Mouse (Mus musculus): ENCODE measurements around the gene Myo1b. TPM values are rescaled to one million over a fixed set of nuclear protein-coding genes. Genes with fewer than 3 reads are reported as not detected.
A peak's percentile ranks its signal among the peaks of the same experiment; 100 is the strongest.

The Myo1b gene
- polyA plus RNA-seq, 1 experiment from 2014 or later = 38.3 TPM

DNA sequence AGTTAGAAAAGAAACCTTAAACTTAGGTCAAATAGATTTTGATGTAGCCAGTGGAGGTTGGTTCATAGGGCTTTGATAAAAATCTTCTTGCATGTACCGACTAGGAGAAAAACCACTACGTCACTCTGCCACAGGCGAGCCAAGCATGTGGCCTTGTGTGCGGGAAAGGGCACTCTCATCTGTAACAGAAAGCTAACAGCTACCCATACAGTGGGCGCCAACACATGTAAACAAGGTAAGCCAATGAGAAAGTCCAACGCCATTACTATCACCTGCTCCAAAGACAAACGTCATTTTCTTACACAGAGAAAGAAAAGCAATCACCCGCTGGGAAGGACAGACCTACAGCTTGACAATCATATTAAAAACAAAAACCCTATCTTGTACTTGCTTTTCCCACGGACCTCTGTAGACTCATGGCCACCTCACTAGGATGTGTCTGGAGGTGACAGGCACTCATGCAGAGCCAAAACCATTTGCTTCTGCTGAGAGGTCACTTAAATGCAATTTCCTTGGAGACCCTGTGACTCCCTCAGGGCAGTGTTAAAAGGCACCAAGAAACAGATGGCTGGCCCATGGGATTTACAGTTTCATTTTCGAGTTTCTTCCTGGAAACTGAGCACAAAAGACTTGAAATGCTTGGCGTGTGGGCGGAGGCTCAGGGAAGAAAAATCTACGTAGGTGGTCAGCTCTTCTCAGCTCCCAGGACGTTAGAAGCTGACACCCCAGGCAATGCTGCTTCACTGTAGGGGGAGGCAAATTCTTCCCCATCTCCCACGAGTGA, 157.4 kb downstream of the Myo1b start:
- no peak overlapping the region for H3K4me2 ChIP-seq (replicated peaks; ENCODE audit: low read depth)
- H3K9me3 ChIP-seq (ENCODE audit: control insufficient read depth, low read length) = no peaks in the 10 kb centered on the region
- H3K27me3 ChIP-seq (ENCODE audit: control insufficient read depth, insufficient read depth, low read length) = no peaks in the 10 kb centered on the region
- H3K4me1 ChIP-seq (replicated peaks; ENCODE audit: control insufficient read depth, insufficient read depth) = no peaks in the 10 kb centered on the region
- no peak for ATAC-seq (ENCODE audit: low FRiP score, low TSS enrichment)
- H3K4me3 ChIP-seq (ENCODE audit: low read depth, low read length) = no peak overlapping the region
- H3K36me3 ChIP-seq (ENCODE audit: control insufficient read depth, insufficient read depth, low read length) = peaks cover 10% of the 10 kb centered on the region; the same call in 1 of the 2 replicates
- WGBS = 72% methylated on average over 15 of the region's 15 CpGs
- H3K27ac ChIP-seq (replicated peaks) = no peak overlapping the region
- no peak for DNase-seq (ENCODE audit: low spot score)
- TF ChIP-seq EP300 (optimal IDR thresholded peaks at IDR 0.05) (no peak), CTCF (IDR thresholded peaks at IDR 0.05; ENCODE audit: low read depth) (no peak)
- no peak overlapping the region for H3K9ac ChIP-seq (ENCODE audit: low read length)

DNA sequence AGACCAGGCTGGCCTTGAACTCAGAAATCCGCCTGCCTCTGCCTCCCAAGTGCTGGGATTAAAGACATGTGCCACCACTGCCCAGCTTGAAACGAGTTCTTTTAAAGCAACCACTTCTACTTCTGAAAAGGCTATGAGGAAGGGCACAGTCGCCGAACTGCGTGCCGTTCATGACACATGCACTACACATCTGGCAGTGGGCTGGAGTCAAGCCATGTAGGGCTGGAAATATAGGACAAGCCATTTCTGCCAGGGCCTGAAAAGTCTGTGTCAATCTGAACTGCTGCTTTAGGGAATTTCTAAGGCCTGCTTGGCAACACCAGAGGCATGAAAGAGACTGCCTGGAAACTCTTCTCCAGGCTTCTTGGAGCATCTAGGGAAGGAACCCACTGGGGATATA, 162.2 kb downstream of the Myo1b start:
- ATAC-seq (ENCODE audit: low FRiP score, low TSS enrichment) = no peak
- no peaks in the 10 kb centered on the region for H3K27me3 ChIP-seq (ENCODE audit: control insufficient read depth, insufficient read depth, low read length)

DNA sequence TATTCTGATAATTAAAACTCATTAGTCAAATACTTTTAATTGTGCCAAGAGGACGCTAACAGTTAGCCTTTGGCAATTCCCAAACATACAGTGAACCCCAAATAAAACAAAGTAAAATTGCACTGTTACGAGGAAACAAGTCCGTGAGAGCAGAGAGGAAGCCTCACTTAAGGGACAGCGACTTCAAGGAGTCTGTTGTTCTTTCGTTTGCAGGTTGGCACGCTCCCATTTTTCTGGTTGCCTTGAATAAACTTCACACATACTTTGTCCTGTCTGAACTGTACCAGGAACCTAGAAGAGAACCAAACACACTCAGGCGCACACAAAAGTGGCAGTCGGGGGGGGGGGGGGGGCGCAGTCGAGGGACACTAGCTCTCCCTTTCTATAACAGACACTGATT, 164.9 kb downstream of the Myo1b start:
- Histone ChIP-seq H3K4me1 (replicated peaks; ENCODE audit: control insufficient read depth, insufficient read depth) (no peaks in the 10 kb centered on the region), H3K9ac (ENCODE audit: low read length) (no peak overlapping the region), H3K27me3 (ENCODE audit: control insufficient read depth, insufficient read depth, low read length) (no peaks in the 10 kb centered on the region), H3K36me3 (ENCODE audit: control insufficient read depth, insufficient read depth, low read length) (peaks cover 7% of the 10 kb centered on the region; the same call in 1 of the 2 replicates), H3K4me3 (ENCODE audit: low read depth, low read length) (no peak overlapping the region), H3K4me2 (replicated peaks; ENCODE audit: low read depth) (no peak overlapping the region), H3K9me3 (ENCODE audit: control insufficient read depth, low read length) (no peaks in the 10 kb centered on the region), H3K27ac (replicated peaks) (no peak overlapping the region)
- ATAC-seq (ENCODE audit: low FRiP score, low TSS enrichment) = no peak
- WGBS = 62% methylated on average over 10 of the region's 10 CpGs
- TF ChIP-seq CTCF (IDR thresholded peaks at IDR 0.05; ENCODE audit: low read depth) (no peak), EP300 (optimal IDR thresholded peaks at IDR 0.05) (no peak)
- DNase-seq (ENCODE audit: low spot score) = no peak

More for the DNA sequence above, 162.2 kb downstream of the Myo1b start:
- H3K9me3 ChIP-seq (ENCODE audit: control insufficient read depth, low read length) = no peaks in the 10 kb centered on the region
- H3K4me3 ChIP-seq (ENCODE audit: low read depth, low read length) = no peak overlapping the region
- no peak for DNase-seq (ENCODE audit: low spot score)
- peaks cover 7% of the 10 kb centered on the region; the same call in 1 of the 2 replicates for H3K36me3 ChIP-seq (ENCODE audit: control insufficient read depth, insufficient read depth, low read length)
- H3K9ac ChIP-seq (ENCODE audit: low read length) = no peak overlapping the region
- 93% methylated on average over 6 of the region's 6 CpGs for WGBS
- no peak for TF ChIP-seq CTCF (IDR thresholded peaks at IDR 0.05; ENCODE audit: low read depth)
- TF ChIP-seq EP300 (optimal IDR thresholded peaks at IDR 0.05) = no peak
- H3K4me2 ChIP-seq (replicated peaks; ENCODE audit: low read depth) = no peak overlapping the region
- no peak overlapping the region for H3K27ac ChIP-seq (replicated peaks)
- no peaks in the 10 kb centered on the region for H3K4me1 ChIP-seq (replicated peaks; ENCODE audit: control insufficient read depth, insufficient read depth)

DNA sequence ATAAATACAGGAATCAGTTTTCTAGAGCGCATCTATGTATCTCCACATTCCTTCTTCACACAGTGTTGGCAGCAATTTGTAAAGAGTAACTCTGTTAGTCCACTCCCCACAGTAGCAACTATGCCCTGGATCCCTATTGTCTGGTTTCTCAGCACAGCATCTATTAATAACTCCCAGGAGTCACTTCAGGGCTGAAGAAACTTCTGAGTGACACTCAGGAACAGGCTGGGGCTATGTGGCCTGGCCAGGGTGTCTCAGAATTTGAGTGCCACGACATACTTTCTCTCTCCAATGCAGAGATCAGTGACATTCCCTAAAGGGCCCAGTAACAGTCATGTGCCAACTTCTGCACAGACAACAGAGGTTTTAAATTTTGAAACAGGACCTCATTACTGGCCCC, 167.6 kb downstream of the Myo1b start:
- WGBS = 84% methylated on average over 2 of the region's 2 CpGs
- 0 out of 2 replicates have a peak, but pooled peaks cover 2% of the 10 kb centered on the region for H3K36me3 ChIP-seq (ENCODE audit: control insufficient read depth, insufficient read depth, low read length)
- no peak for ATAC-seq (ENCODE audit: low FRiP score, low TSS enrichment)
- no peak for TF ChIP-seq CTCF (IDR thresholded peaks at IDR 0.05; ENCODE audit: low read depth)
- no peak for TF ChIP-seq EP300 (optimal IDR thresholded peaks at IDR 0.05)
- H3K4me3 ChIP-seq (ENCODE audit: low read depth, low read length) = no peak overlapping the region
- no peaks in the 10 kb centered on the region for H3K9me3 ChIP-seq (ENCODE audit: control insufficient read depth, low read length)
- no peak overlapping the region for H3K4me2 ChIP-seq (replicated peaks; ENCODE audit: low read depth)
- H3K9ac ChIP-seq (ENCODE audit: low read length) = no peak overlapping the region
- peak; percentile 8 for DNase-seq (ENCODE audit: low spot score)
- no peak overlapping the region for H3K27ac ChIP-seq (replicated peaks)
- H3K4me1 ChIP-seq (replicated peaks; ENCODE audit: control insufficient read depth, insufficient read depth) = no peaks in the 10 kb centered on the region
- no peaks in the 10 kb centered on the region for H3K27me3 ChIP-seq (ENCODE audit: control insufficient read depth, insufficient read depth, low read length)

DNA sequence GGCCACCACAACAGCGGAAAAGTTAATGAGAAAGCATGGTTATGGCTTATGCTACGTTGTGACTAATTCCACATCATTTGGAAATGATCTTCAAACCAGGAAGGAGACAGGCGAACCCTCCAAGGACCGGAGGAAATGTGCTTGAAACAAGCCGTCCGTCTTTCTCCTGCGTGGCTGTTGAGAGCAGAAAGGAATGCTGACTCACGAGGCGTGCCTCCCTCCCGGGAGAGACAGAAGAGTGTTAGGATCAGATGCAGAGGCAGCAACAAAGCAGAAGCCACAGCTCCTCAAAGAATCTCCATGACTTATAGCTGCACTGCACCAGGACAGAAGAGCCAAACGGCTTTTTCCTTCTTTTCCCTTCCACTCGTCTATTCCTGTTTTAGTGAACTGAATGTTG, 168.4 kb downstream of the Myo1b start:
- WGBS = 18% methylated on average over 12 of the region's 12 CpGs
- no peaks in the 10 kb centered on the region for H3K27me3 ChIP-seq (ENCODE audit: control insufficient read depth, insufficient read depth, low read length)
- H3K27ac ChIP-seq (replicated peaks) = no peak overlapping the region
- no peak overlapping the region for H3K4me2 ChIP-seq (replicated peaks; ENCODE audit: low read depth)
- no peaks in the 10 kb centered on the region for H3K4me1 ChIP-seq (replicated peaks; ENCODE audit: control insufficient read depth, insufficient read depth)
- DNase-seq (ENCODE audit: low spot score) (peak; percentile 40), ATAC-seq (ENCODE audit: low FRiP score, low TSS enrichment) (peak; percentile 63; the same call in 1 of the 2 replicates)
- no peak overlapping the region for H3K4me3 ChIP-seq (ENCODE audit: low read depth, low read length)
- H3K9me3 ChIP-seq (ENCODE audit: control insufficient read depth, low read length) = no peaks in the 10 kb centered on the region
- 0 out of 2 replicates have a peak, but pooled peaks cover 2% of the 10 kb centered on the region for H3K36me3 ChIP-seq (ENCODE audit: control insufficient read depth, insufficient read depth, low read length)
- H3K9ac ChIP-seq (ENCODE audit: low read length) = no peak overlapping the region
- TF ChIP-seq EP300 (optimal IDR thresholded peaks at IDR 0.05) (no peak), CTCF (IDR thresholded peaks at IDR 0.05; ENCODE audit: low read depth) (no peak)

DNA sequence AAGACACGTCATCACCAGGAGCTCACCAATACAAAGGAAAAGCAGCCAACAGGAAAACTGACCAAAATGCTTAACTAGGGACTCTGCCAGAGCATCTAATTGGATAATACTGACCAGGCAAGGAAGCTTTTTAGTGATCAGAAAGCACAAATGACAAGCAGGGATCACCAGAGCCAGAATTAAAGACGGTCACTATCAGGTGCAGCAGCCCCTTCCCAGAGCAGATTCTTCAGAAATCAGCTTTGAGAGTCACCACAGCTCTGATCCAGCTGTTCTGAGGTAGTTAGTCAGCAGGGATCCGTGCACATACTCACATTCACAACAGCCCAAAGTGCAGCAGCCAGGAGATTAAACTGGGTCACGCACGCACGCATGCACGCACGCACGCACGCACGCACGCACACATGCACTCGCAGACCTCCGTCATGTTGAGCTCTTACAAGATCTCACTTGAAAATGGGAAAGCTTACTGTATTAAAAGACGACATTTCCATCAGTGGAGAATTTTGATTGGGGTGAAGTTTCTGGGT, 169.1 kb downstream of the Myo1b start:
- DNase-seq (ENCODE audit: low spot score) (no peak), ATAC-seq (ENCODE audit: low FRiP score, low TSS enrichment) (no peak)
- H3K9ac ChIP-seq (ENCODE audit: low read length) = no peak overlapping the region
- no peak overlapping the region for H3K4me3 ChIP-seq (ENCODE audit: low read depth, low read length)
- 91% methylated on average over 15 of the region's 15 CpGs for WGBS
- no peaks in the 10 kb centered on the region for H3K27me3 ChIP-seq (ENCODE audit: control insufficient read depth, insufficient read depth, low read length)
- H3K4me1 ChIP-seq (replicated peaks; ENCODE audit: control insufficient read depth, insufficient read depth) = no peaks in the 10 kb centered on the region
- H3K27ac ChIP-seq (replicated peaks) = no peak overlapping the region
- TF ChIP-seq EP300 (optimal IDR thresholded peaks at IDR 0.05) (no peak), CTCF (IDR thresholded peaks at IDR 0.05; ENCODE audit: low read depth) (no peak)
- H3K36me3 ChIP-seq (ENCODE audit: control insufficient read depth, insufficient read depth, low read length) = no peaks in the 10 kb centered on the region
- no peak overlapping the region for H3K4me2 ChIP-seq (replicated peaks; ENCODE audit: low read depth)
- no peaks in the 10 kb centered on the region for H3K9me3 ChIP-seq (ENCODE audit: control insufficient read depth, low read length)
